Mouse (Mus musculus): ENCODE measurements around the gene Ptk7.
A peak's percentile ranks its signal among the peaks of the same experiment; 100 is the strongest.

Ptk7 gene

GRCm38 (mm10) chr17:46647279-46647678 lies 18.0 kb upstream of the Ptk7 start:
- H3K27me3 ChIP-seq (ENCODE audit: insufficient read depth, low read length): peaks cover under 1% of the 10 kb centered on the region; the same call in 1 of the 2 replicates
- H3K9me3 ChIP-seq (ENCODE audit: low read length): no peaks in the 10 kb centered on the region
- peaks cover 33% of the 10 kb centered on the region for H3K36me3 ChIP-seq (ENCODE audit: insufficient read depth, low read length)
- TF ChIP-seq CTCF (conservative IDR thresholded peaks at IDR 0.05; ENCODE audit: low read length) (no peak), POU5F1 (IDR thresholded peaks at IDR 0.05; ENCODE audit: borderline replicate concordance, low read length) (no peak), NANOG (IDR thresholded peaks at IDR 0.05; ENCODE audit: borderline replicate concordance, low read length) (no peak)
- peak overlapping the region; percentile 98 for H3K4me3 ChIP-seq (replicated peaks; ENCODE audit: low read length)
- peaks cover 67% of the 10 kb centered on the region for H3K4me1 ChIP-seq (replicated peaks; ENCODE audit: low read depth, low read length)

- Histone ChIP-seq H3K36me3 (ENCODE audit: insufficient read depth, low read length) (peaks cover 33% of the 10 kb centered on the region), H3K27me3 (ENCODE audit: insufficient read depth, low read length) (no peaks in the 10 kb centered on the region), H3K4me3 (replicated peaks; ENCODE audit: low read length) (peak overlapping the region; percentile 98), H3K9me3 (ENCODE audit: low read length) (no peaks in the 10 kb centered on the region), H3K4me1 (replicated peaks; ENCODE audit: low read depth, low read length) (peaks cover 63% of the 10 kb centered on the region)
- TF ChIP-seq NANOG (IDR thresholded peaks at IDR 0.05; ENCODE audit: borderline replicate concordance, low read length): no peak
- no peak for TF ChIP-seq POU5F1 (IDR thresholded peaks at IDR 0.05; ENCODE audit: borderline replicate concordance, low read length)
- TF ChIP-seq CTCF (conservative IDR thresholded peaks at IDR 0.05; ENCODE audit: low read length): no peak
Observed at GRCm38 (mm10) chr17:46646322-46646662, 17.0 kb upstream of the Ptk7 start.

GRCm38 (mm10) chr17:46645561-46646321 lies 16.4 kb upstream of the Ptk7 start, which contains the start of the genes Klc4 and Mrpl2:
Klc4 (minus strand) TSS chr17:46646022.
Mrpl2 (plus strand) TSS chr17:46646229.
- Histone ChIP-seq H3K4me1 (replicated peaks; ENCODE audit: low read depth, low read length) (peaks cover 58% of the 10 kb centered on the region), H3K4me3 (replicated peaks; ENCODE audit: low read length) (peak within 1 kb of the TSS; percentile 98), H3K27me3 (ENCODE audit: insufficient read depth, low read length) (no peaks in the 10 kb centered on the region), H3K9me3 (ENCODE audit: low read length) (no peaks in the 10 kb centered on the region), H3K36me3 (ENCODE audit: insufficient read depth, low read length) (peaks cover 37% of the 10 kb centered on the region)
- TF ChIP-seq POU5F1 (IDR thresholded peaks at IDR 0.05; ENCODE audit: borderline replicate concordance, low read length) (no peak), NANOG (IDR thresholded peaks at IDR 0.05; ENCODE audit: borderline replicate concordance, low read length) (no peak), CTCF (conservative IDR thresholded peaks at IDR 0.05; ENCODE audit: low read length) (no peak)

- TF ChIP-seq NANOG (IDR thresholded peaks at IDR 0.05; ENCODE audit: borderline replicate concordance, low read length) (no peak), POU5F1 (IDR thresholded peaks at IDR 0.05; ENCODE audit: borderline replicate concordance, low read length) (no peak), CTCF (conservative IDR thresholded peaks at IDR 0.05; ENCODE audit: low read length) (no peak)
- peak overlapping the region; percentile 98 for H3K4me3 ChIP-seq (replicated peaks; ENCODE audit: low read length)
- peaks cover 44% of the 10 kb centered on the region for H3K36me3 ChIP-seq (ENCODE audit: insufficient read depth, low read length)
- H3K27me3 ChIP-seq (ENCODE audit: insufficient read depth, low read length): no peaks in the 10 kb centered on the region
- H3K4me1 ChIP-seq (replicated peaks; ENCODE audit: low read depth, low read length): peaks cover 59% of the 10 kb centered on the region
- no peaks in the 10 kb centered on the region for H3K9me3 ChIP-seq (ENCODE audit: low read length)
Observed at GRCm38 (mm10) chr17:46644916-46645475, 15.7 kb upstream of the Ptk7 start.

GRCm38 (mm10) chr17:46644152-46644805 lies 15.0 kb upstream of the Ptk7 start:
- Histone ChIP-seq H3K9me3 (ENCODE audit: low read length) (no peaks in the 10 kb centered on the region), H3K4me1 (replicated peaks; ENCODE audit: low read depth, low read length) (peaks cover 59% of the 10 kb centered on the region), H3K4me3 (replicated peaks; ENCODE audit: low read length) (peak overlapping the region; percentile 98), H3K36me3 (ENCODE audit: insufficient read depth, low read length) (peaks cover 42% of the 10 kb centered on the region), H3K27me3 (ENCODE audit: insufficient read depth, low read length) (no peaks in the 10 kb centered on the region)
- TF ChIP-seq POU5F1 (IDR thresholded peaks at IDR 0.05; ENCODE audit: borderline replicate concordance, low read length) (no peak), NANOG (IDR thresholded peaks at IDR 0.05; ENCODE audit: borderline replicate concordance, low read length) (no peak), CTCF (conservative IDR thresholded peaks at IDR 0.05; ENCODE audit: low read length) (no peak)

- TF ChIP-seq NANOG (IDR thresholded peaks at IDR 0.05; ENCODE audit: borderline replicate concordance, low read length) (no peak), POU5F1 (IDR thresholded peaks at IDR 0.05; ENCODE audit: borderline replicate concordance, low read length) (no peak), CTCF (conservative IDR thresholded peaks at IDR 0.05; ENCODE audit: low read length) (no peak)
- Histone ChIP-seq H3K36me3 (ENCODE audit: insufficient read depth, low read length) (peaks cover 29% of the 10 kb centered on the region), H3K9me3 (ENCODE audit: low read length) (no peaks in the 10 kb centered on the region)
Observed at GRCm38 (mm10) chr17:46642060-46642459, 12.8 kb upstream of the Ptk7 start.

GRCm38 (mm10) chr17:46639929-46640328 lies 10.6 kb upstream of the Ptk7 start:
- peak overlapping the region; percentile 53; the same call in 1 of the 2 replicates for H3K4me3 ChIP-seq (replicated peaks; ENCODE audit: low read length)
- H3K9me3 ChIP-seq (ENCODE audit: low read length): no peaks in the 10 kb centered on the region
- H3K27me3 ChIP-seq (ENCODE audit: insufficient read depth, low read length): no peaks in the 10 kb centered on the region
- peaks cover 56% of the 10 kb centered on the region for H3K4me1 ChIP-seq (replicated peaks; ENCODE audit: low read depth, low read length)
- TF ChIP-seq CTCF (conservative IDR thresholded peaks at IDR 0.05; ENCODE audit: low read length) (no peak), POU5F1 (IDR thresholded peaks at IDR 0.05; ENCODE audit: borderline replicate concordance, low read length) (no peak), NANOG (IDR thresholded peaks at IDR 0.05; ENCODE audit: borderline replicate concordance, low read length) (no peak)
- peaks cover 45% of the 10 kb centered on the region for H3K36me3 ChIP-seq (ENCODE audit: insufficient read depth, low read length)

More at GRCm38 (mm10) chr17:46642060-46642459, 12.8 kb upstream of the Ptk7 start:
- Histone ChIP-seq H3K4me3 (replicated peaks; ENCODE audit: low read length) (peak overlapping the region; percentile 65), H3K27me3 (ENCODE audit: insufficient read depth, low read length) (no peaks in the 10 kb centered on the region), H3K4me1 (replicated peaks; ENCODE audit: low read depth, low read length) (peaks cover 48% of the 10 kb centered on the region)

- H3K36me3 ChIP-seq (ENCODE audit: insufficient read depth, low read length): peaks cover 59% of the 10 kb centered on the region
- H3K9me3 ChIP-seq (ENCODE audit: low read length): no peaks in the 10 kb centered on the region
- no peak overlapping the region for H3K4me3 ChIP-seq (replicated peaks; ENCODE audit: low read length)
- H3K27me3 ChIP-seq (ENCODE audit: insufficient read depth, low read length): no peaks in the 10 kb centered on the region
- H3K4me1 ChIP-seq (replicated peaks; ENCODE audit: low read depth, low read length): peaks cover 61% of the 10 kb centered on the region
- peak; percentile 60 for TF ChIP-seq CTCF (conservative IDR thresholded peaks at IDR 0.05; ENCODE audit: low read length)
- TF ChIP-seq POU5F1 (IDR thresholded peaks at IDR 0.05; ENCODE audit: borderline replicate concordance, low read length): no peak
Observed at GRCm38 (mm10) chr17:46636831-46637523, 7.7 kb upstream of the Ptk7 start.
